Mouse (Mus musculus) forebrain, embryonic 15.5 days (tissue): ENCODE results near the gene Slc52a3. TPM values are rescaled to one million over a fixed set of nuclear protein-coding genes. Genes with fewer than 3 reads are reported as not detected.

Experiments
- ATAC-seq: fragments of 200-750 bp; cut with Nextera tagmentation; replicated peaks from 2 replicates; pipeline ENCODE4 v1.8.0; 2017; ENCODE audit warnings: mild to moderate bottlenecking, moderate TSS enrichment, moderate library complexity
- H3K27ac ChIP-seq: fragments of 300-500 bp; sonication (generic); replicated peaks from 2 replicates; pipeline ENCODE4 v1.5.1; 2015; ENCODE audit warnings: mild to moderate bottlenecking, inconsistent platforms
- H3K27me3 ChIP-seq: fragments of 300-500 bp; sonication (generic); 2 replicates; pipeline ENCODE4 v1.6.1; 2015; ENCODE audit warnings: inconsistent platforms
- H3K36me3 ChIP-seq: fragments of 300-500 bp; sonication (generic); 2 replicates; pipeline ENCODE4 v1.6.1; 2015; ENCODE audit warnings: mild to moderate bottlenecking, inconsistent platforms
- H3K4me1 ChIP-seq: fragments of 300-500 bp; sonication (generic); 2 replicates; pipeline ENCODE4 v1.6.1; 2015; ENCODE audit warnings: inconsistent platforms
- H3K4me2 ChIP-seq: fragments of 300-500 bp; sonication (generic); replicated peaks from 2 replicates; pipeline ENCODE4 v1.6.1; 2015; ENCODE audit warnings: mild to moderate bottlenecking, inconsistent platforms
- H3K4me3 ChIP-seq: fragments of 300-500 bp; sonication (generic); 2 replicates; pipeline ENCODE4 v1.5.1; 2015; ENCODE audit warnings: mild to moderate bottlenecking, inconsistent platforms
- H3K9ac ChIP-seq: fragments of 300-500 bp; sonication (generic); replicated peaks from 2 replicates; pipeline ENCODE4 v1.6.1; 2015; ENCODE audit warnings: mild to moderate bottlenecking, inconsistent platforms
- H3K9me3 ChIP-seq: fragments of 300-500 bp; sonication (generic); 2 replicates; pipeline ENCODE4 v1.6.1; 2016; ENCODE audit warnings: inconsistent platforms
- WGBS: fragments of 180-500 bp; shearing (Covaris S2); methylation state at CpG from one replicate; pipeline ENCODE4 v1.1.7; 2015; ENCODE audit warnings: mixed read lengths; 5-methylcytosine and 5-hydroxymethylcytosine counted together
- polyA plus RNA-seq: library from polyadenylated mRNA; unstranded; fragments of >200 nt; fragmentation: Nextera tagmentation; extraction: Ambion mirVana; gene quantifications from 2 replicates; pipeline ENCODE4 v1.2.1, GENCODE M21; 2015

Gene Slc52a3
- polyA plus RNA-seq, 1 experiment from 2014 or later, result 0.84 TPM

- H3K4me2 ChIP-seq, result no peak overlapping the region
- H3K9ac ChIP-seq, result no peak overlapping the region
- WGBS, result 93% methylated on average over 15 of the region's 15 CpGs
- no peak overlapping the region for H3K27ac ChIP-seq
- H3K9me3 ChIP-seq, result no peaks in the 10 kb centered on the region
- no peak for ATAC-seq
- H3K4me1 ChIP-seq, result 0 out of 2 replicates have a peak, but pooled peaks cover 5% of the 10 kb centered on the region
- no peak overlapping the region for H3K4me3 ChIP-seq
- H3K27me3 ChIP-seq, result no peaks in the 10 kb centered on the region
- no peaks in the 10 kb centered on the region for H3K36me3 ChIP-seq
Observed at GRCm38 (mm10) chr2:152009061-152009779, 12.9 kb downstream of the Slc52a3 start.

GRCm38 (mm10) chr2:152010251-152010650 is 13.9 kb downstream of the Slc52a3 start:
- Histone ChIP-seq H3K27ac (no peak overlapping the region), H3K4me1 (0 out of 2 replicates have a peak, but pooled peaks cover 5% of the 10 kb centered on the region), H3K36me3 (no peaks in the 10 kb centered on the region), H3K27me3 (no peaks in the 10 kb centered on the region), H3K9me3 (no peaks in the 10 kb centered on the region), H3K4me2 (no peak overlapping the region), H3K9ac (no peak overlapping the region), H3K4me3 (no peak overlapping the region)
- no peak for ATAC-seq
- 84% methylated on average over 9 of the region's 9 CpGs for WGBS

GRCm38 (mm10) chr2:152010661-152011060 is 14.3 kb downstream of the Slc52a3 start:
- H3K4me1 ChIP-seq, result 0 out of 2 replicates have a peak, but pooled peaks cover 5% of the 10 kb centered on the region
- H3K9me3 ChIP-seq, result no peaks in the 10 kb centered on the region
- WGBS, result 93% methylated on average over 7 of the region's 7 CpGs

GRCm38 (mm10) chr2:152011724-152012123 is 15.4 kb downstream of the Slc52a3 start:
- WGBS, result 35% methylated on average over 2 of the region's 2 CpGs

More at GRCm38 (mm10) chr2:152010661-152011060, 14.3 kb downstream of the Slc52a3 start:
- no peaks in the 10 kb centered on the region for H3K27me3 ChIP-seq
- no peak overlapping the region for H3K4me2 ChIP-seq
- no peak for ATAC-seq
- H3K27ac ChIP-seq, result no peak overlapping the region
- no peaks in the 10 kb centered on the region for H3K36me3 ChIP-seq
- H3K4me3 ChIP-seq, result no peak overlapping the region
- H3K9ac ChIP-seq, result no peak overlapping the region

GRCm38 (mm10) chr2:152012222-152012621 is 15.9 kb downstream of the Slc52a3 start:
- H3K27ac ChIP-seq, result no peak overlapping the region

More at GRCm38 (mm10) chr2:152011724-152012123, 15.4 kb downstream of the Slc52a3 start:
- H3K27me3 ChIP-seq, result no peaks in the 10 kb centered on the region
- no peaks in the 10 kb centered on the region for H3K36me3 ChIP-seq
- ATAC-seq, result no peak
- H3K9me3 ChIP-seq, result no peaks in the 10 kb centered on the region
- 0 out of 2 replicates have a peak, but pooled peaks cover 5% of the 10 kb centered on the region for H3K4me1 ChIP-seq
- H3K4me2 ChIP-seq, result no peak overlapping the region
- H3K27ac ChIP-seq, result no peak overlapping the region
- H3K9ac ChIP-seq, result no peak overlapping the region
- H3K4me3 ChIP-seq, result no peak overlapping the region

GRCm38 (mm10) chr2:152012701-152013100 is 16.4 kb downstream of the Slc52a3 start:
- no peaks in the 10 kb centered on the region for H3K9me3 ChIP-seq
- no peak overlapping the region for H3K4me3 ChIP-seq
- no peaks in the 10 kb centered on the region for H3K36me3 ChIP-seq
- no peaks in the 10 kb centered on the region for H3K27me3 ChIP-seq
- WGBS, result 82% methylated on average over 2 of the region's 2 CpGs
- no peak overlapping the region for H3K4me2 ChIP-seq
- 0 out of 2 replicates have a peak, but pooled peaks cover 5% of the 10 kb centered on the region for H3K4me1 ChIP-seq
- no peak overlapping the region for H3K27ac ChIP-seq
- ATAC-seq, result no peak
- no peak overlapping the region for H3K9ac ChIP-seq

More at GRCm38 (mm10) chr2:152012222-152012621, 15.9 kb downstream of the Slc52a3 start:
- no peak for ATAC-seq
- H3K27me3 ChIP-seq, result no peaks in the 10 kb centered on the region
- 77% methylated on average over 4 of the region's 4 CpGs for WGBS
- H3K4me1 ChIP-seq, result 0 out of 2 replicates have a peak, but pooled peaks cover 5% of the 10 kb centered on the region
- H3K9ac ChIP-seq, result no peak overlapping the region
- H3K36me3 ChIP-seq, result no peaks in the 10 kb centered on the region
- no peak overlapping the region for H3K4me2 ChIP-seq
- no peaks in the 10 kb centered on the region for H3K9me3 ChIP-seq
- no peak overlapping the region for H3K4me3 ChIP-seq

- no peak for ATAC-seq
- H3K27me3 ChIP-seq, result no peaks in the 10 kb centered on the region
- no peak overlapping the region for H3K4me3 ChIP-seq
- WGBS, result 32% methylated on average over 4 of the region's 4 CpGs
- H3K9me3 ChIP-seq, result no peaks in the 10 kb centered on the region
- no peak overlapping the region for H3K27ac ChIP-seq
- H3K4me1 ChIP-seq, result 0 out of 2 replicates have a peak, but pooled peaks cover 5% of the 10 kb centered on the region
- no peak overlapping the region for H3K4me2 ChIP-seq
- H3K36me3 ChIP-seq, result no peaks in the 10 kb centered on the region
- H3K9ac ChIP-seq, result no peak overlapping the region
Observed at GRCm38 (mm10) chr2:152015997-152016396, 19.7 kb downstream of the Slc52a3 start.

- Histone ChIP-seq H3K9me3 (no peaks in the 10 kb centered on the region), H3K4me3 (no peak overlapping the region), H3K27ac (no peak overlapping the region), H3K36me3 (no peaks in the 10 kb centered on the region), H3K4me1 (0 out of 2 replicates have a peak, but pooled peaks cover 3% of the 10 kb centered on the region), H3K27me3 (no peaks in the 10 kb centered on the region), H3K9ac (no peak overlapping the region), H3K4me2 (no peak overlapping the region)
- WGBS, result 42% methylated on average over 9 of the region's 9 CpGs
- ATAC-seq, result no peak
Observed at GRCm38 (mm10) chr2:152016666-152017065, 20.4 kb downstream of the Slc52a3 start.

GRCm38 (mm10) chr2:152020255-152020654 is 23.9 kb downstream of the Slc52a3 start:
- no peak overlapping the region for H3K4me2 ChIP-seq
- H3K9ac ChIP-seq, result no peak overlapping the region
- no peaks in the 10 kb centered on the region for H3K27me3 ChIP-seq
- H3K27ac ChIP-seq, result no peak overlapping the region
- H3K9me3 ChIP-seq, result no peaks in the 10 kb centered on the region
- no peaks in the 10 kb centered on the region for H3K4me1 ChIP-seq
- 28% methylated on average over 6 of the region's 6 CpGs for WGBS
- peak; percentile 59; the same call in 1 of the 2 replicates for ATAC-seq
- H3K36me3 ChIP-seq, result no peaks in the 10 kb centered on the region
- no peak overlapping the region for H3K4me3 ChIP-seq

- ATAC-seq, result no peak
- no peaks in the 10 kb centered on the region for H3K27me3 ChIP-seq
- H3K27ac ChIP-seq, result no peak overlapping the region
- no peaks in the 10 kb centered on the region for H3K4me1 ChIP-seq
- no peaks in the 10 kb centered on the region for H3K9me3 ChIP-seq
- H3K4me2 ChIP-seq, result no peak overlapping the region
- no peak overlapping the region for H3K4me3 ChIP-seq
- H3K9ac ChIP-seq, result no peak overlapping the region
- H3K36me3 ChIP-seq, result no peaks in the 10 kb centered on the region
Observed at GRCm38 (mm10) chr2:152022022-152022421, 25.7 kb downstream of the Slc52a3 start.

GRCm38 (mm10) chr2:152024883-152025422 is 28.6 kb downstream of the Slc52a3 start:
- H3K9ac ChIP-seq, result no peak overlapping the region
- no peak for ATAC-seq
- 69% methylated on average over 11 of the region's 11 CpGs for WGBS
- no peaks in the 10 kb centered on the region for H3K36me3 ChIP-seq
- H3K27me3 ChIP-seq, result no peaks in the 10 kb centered on the region
- no peak overlapping the region for H3K4me3 ChIP-seq
- peaks cover 5% of the 10 kb centered on the region; the same call in 1 of the 2 replicates for H3K4me1 ChIP-seq
- no peak overlapping the region for H3K27ac ChIP-seq
- no peaks in the 10 kb centered on the region for H3K9me3 ChIP-seq
- no peak overlapping the region for H3K4me2 ChIP-seq

GRCm38 (mm10) chr2:152029252-152030082 is 33.2 kb downstream of the Slc52a3 start:
- peak; percentile 95 for ATAC-seq
- Histone ChIP-seq H3K9me3 (no peaks in the 10 kb centered on the region), H3K27ac (peak overlapping the region; percentile 83), H3K9ac (peak overlapping the region; percentile 67), H3K4me1 (peaks cover 5% of the 10 kb centered on the region; the same call in 1 of the 2 replicates), H3K4me3 (peak overlapping the region; percentile 62), H3K4me2 (peak overlapping the region; percentile 89), H3K27me3 (no peaks in the 10 kb centered on the region), H3K36me3 (no peaks in the 10 kb centered on the region)
- WGBS, result under 1% methylated on average over 54 of the region's 54 CpGs
